In genomic region chr19:16778578-16778977, GRCm38 (mm10) we compare ENCODE assay signal across 19 mouse cellular contexts. TPM values are rescaled to one million over a fixed set of nuclear protein-coding genes. Genes with fewer than 3 reads are reported as not detected.
DNase-seq lines count a peak whose midpoint lies in the region; ATAC-seq and TF ChIP-seq lines count a peak whose summit lies in the region.
"Had no signal": no experiment of that assay in that cellular context is flagged by ENCODE, and none has a peak within 500 bp of the region (broad histone marks: within the 10 kb centered on the region; RNA-seq: fewer than 3 reads in every experiment).

No protein-coding gene starts in this region.

- H3K27ac ChIP-seq in heart, embryonic 11.5 days (ENCODE audit: low read depth, low read length): no peak overlapping the region
- H3K27ac ChIP-seq in heart, adult 2 months: no peak overlapping the region
- no peak overlapping the region for H3K27ac ChIP-seq in liver, embryonic 16.5 days (ENCODE audit: low read length)
- H3K27ac ChIP-seq: embryonic facial prominence, embryonic 13.5 days; heart, embryonic 13.5 days; hindbrain, postnatal 0 days; limb, embryonic 10.5 days had no signal

- no peak for DNase-seq in heart, adult 2 months
- peak; percentile 76 for DNase-seq in A20 (ENCODE audit: low read depth, low spot score)
- DNase-seq in thymus, postnatal 0 days (ENCODE audit: low spot score): no peak
- DNase-seq in heart, postnatal 14 days: no peak
- DNase-seq: adrenal gland, postnatal 25 days; forebrain, postnatal 0 days; gastrocnemius, postnatal 36 days; lung, adult 18-20 months; lung, postnatal 14 days; retina, postnatal 1 day; right cerebral cortex, postnatal 4 days; thymus, postnatal 14 days had no signal

- intact Hi-C loops in heart, adult 2 months (cut with DNase I): no loop called here
- intact Hi-C loops in heart, postnatal 14 days (cut with DNase I): loop anchor here (10.0 kb wide), 1 partner anchor 616 kb away; the partner anchor contains the start of gene Rfk

- H3K9ac ChIP-seq in heart, embryonic 11.5 days (ENCODE audit: low read depth, low read length): no peak overlapping the region
- no peak overlapping the region for H3K9ac ChIP-seq in heart, adult 2 months (ENCODE audit: low read depth, low read length)
- H3K9ac ChIP-seq in liver, embryonic 16.5 days (ENCODE audit: low read depth, low read length): no peak overlapping the region
- H3K9ac ChIP-seq: embryonic facial prominence, embryonic 13.5 days; forebrain, postnatal 0 days had no signal

- TF ChIP-seq CTCF in heart, adult 2 months (IDR thresholded peaks at IDR 0.05): no peak

- H3K4me3 ChIP-seq in heart, embryonic 11.5 days (ENCODE audit: low read depth, low read length): no peak overlapping the region
- no peak overlapping the region for H3K4me3 ChIP-seq in heart, adult 2 months
- 0 out of 2 replicates have a peak overlapping the region, but pooled peaks have one; percentile 13 for H3K4me3 ChIP-seq in liver, embryonic 16.5 days (ENCODE audit: low read depth, low read length)
- H3K4me3 ChIP-seq: embryonic facial prominence, embryonic 13.5 days; limb, embryonic 10.5 days had no signal

- 69% methylated on average over 6 of the region's 6 CpGs for WGBS in heart, embryonic 11.5 days (ENCODE audit: insufficient replicate concordance)
- 84% methylated on average over 6 of the region's 6 CpGs for WGBS in heart, adult 2 months
- 59% methylated on average over 6 of the region's 6 CpGs for WGBS in liver, embryonic 16.5 days (ENCODE audit: insufficient replicate concordance)

- H3K4me1 ChIP-seq in heart, embryonic 11.5 days (ENCODE audit: control insufficient read depth, insufficient read depth, low read length): no peaks in the 10 kb centered on the region
- H3K4me1 ChIP-seq in heart, adult 2 months (ENCODE audit: control insufficient read depth, insufficient read depth, low read length): no peaks in the 10 kb centered on the region; the same call in none of the 2 replicates
- peaks cover 23% of the 10 kb centered on the region for H3K4me1 ChIP-seq in liver, embryonic 16.5 days (ENCODE audit: control insufficient read depth, low read depth, low read length)

- peak overlapping the region; percentile 22 for H3K4me2 ChIP-seq in heart, embryonic 11.5 days
- H3K4me2 ChIP-seq in liver, embryonic 16.5 days (ENCODE audit: low read depth, low read length): peak overlapping the region; percentile 49
- H3K4me2 ChIP-seq: embryonic facial prominence, embryonic 13.5 days had no signal

- H3K27me3 ChIP-seq in heart, embryonic 11.5 days (ENCODE audit: control insufficient read depth, insufficient read depth, low read length): peaks cover 5% of the 10 kb centered on the region
- no peaks in the 10 kb centered on the region for H3K27me3 ChIP-seq in heart, adult 2 months (ENCODE audit: control insufficient read depth, insufficient read depth, low read length)
- H3K27me3 ChIP-seq in liver, embryonic 16.5 days (ENCODE audit: control insufficient read depth, insufficient read depth, low read depth, low read length): peaks cover 3% of the 10 kb centered on the region; the same call in 1 of the 2 replicates

- no peak for TF ChIP-seq POLR2A in heart, adult 2 months (IDR thresholded peaks at IDR 0.05; ENCODE audit: insufficient read depth, low read depth, low read length)

- no peaks in the 10 kb centered on the region for H3K36me3 ChIP-seq in heart, embryonic 11.5 days (ENCODE audit: control insufficient read depth, insufficient read depth, low read length)
- H3K36me3 ChIP-seq in heart, adult 2 months (ENCODE audit: control insufficient read depth, insufficient read depth, low read length): no peaks in the 10 kb centered on the region
- no peaks in the 10 kb centered on the region for H3K36me3 ChIP-seq in liver, embryonic 16.5 days (ENCODE audit: control insufficient read depth, insufficient read depth)
- H3K36me3 ChIP-seq: embryonic facial prominence, embryonic 13.5 days; heart, embryonic 13.5 days; limb, embryonic 10.5 days had no signal

- TF ChIP-seq EP300 in heart, adult 2 months (IDR thresholded peaks at IDR 0.05; ENCODE audit: insufficient read depth, low read depth, low read length): no peak

- no peak for ATAC-seq in heart, embryonic 11.5 days (replicated peaks; ENCODE audit: insufficient number of reproducible peaks, low FRiP score, low TSS enrichment)
- ATAC-seq in activated CD4-positive, CD25-positive, alpha-beta regulatory T cell, adult 4 months: peak; percentile 7
- ATAC-seq in liver, embryonic 16.5 days (ENCODE audit: low read depth): no peak
- ATAC-seq: forebrain, postnatal 0 days; hindbrain, postnatal 0 days had no signal

- H3K79me2 ChIP-seq in heart, adult 2 months (replicated peaks; ENCODE audit: control insufficient read depth, insufficient read depth, low read length): peaks cover 4% of the 10 kb centered on the region; the same call in 1 of the 2 replicates

- H3K9me3 ChIP-seq in heart, embryonic 11.5 days (replicated peaks; ENCODE audit: control insufficient read depth, low read length): no peaks in the 10 kb centered on the region
- H3K9me3 ChIP-seq in liver, embryonic 16.5 days (replicated peaks; ENCODE audit: control insufficient read depth, low read length): no peaks in the 10 kb centered on the region
- H3K9me3 ChIP-seq: embryonic facial prominence, embryonic 13.5 days; heart, embryonic 13.5 days; limb, embryonic 10.5 days had no signal

RNA-seq across cellular contexts. Expression of gene Vps13a, which starts 2.2 kb away (rescaled TPM):
- polyA plus RNA-seq in heart, embryonic 11.5 days (2014; fragmentation: Nextera tagmentation; extraction: Ambion mirVana): 8.7 and 12.1 TPM in 2 replicates
- total RNA-seq in heart, adult 2 months (2021): 10 to 100 TPM; 31.4 to 34.9 TPM
- polyA plus RNA-seq in heart, adult 2 months (2012; rRNA removed): 3.2 and 7.8 TPM in 2 replicates
- 10 to 100 TPM; 33.4 to 43.5 TPM for polyA plus RNA-seq in activated CD4-positive, CD25-positive, alpha-beta regulatory T cell, adult 4 months (2017; shearing (Covaris generic))
- polyA plus RNA-seq in liver, embryonic 16.5 days (2015; fragmentation: Nextera tagmentation; extraction: Ambion mirVana): 5.6 and 5.8 TPM in 2 replicates
- polyA plus RNA-seq in thymus, postnatal 0 days (2015; fragmentation: Nextera tagmentation; extraction: Ambion mirVana): 16.4 and 17.9 TPM in 2 replicates
- total RNA-seq in heart, postnatal 14 days (2021): 10 to 100 TPM; 25.9 to 26.8 TPM
